Mouse (Mus musculus): Measurements from ENCODE around the gene Bpifb3. TPM values are rescaled to one million over a fixed set of nuclear protein-coding genes. Genes with fewer than 3 reads are reported as not detected.

Bpifb3 gene
- not detected in 2 replicates for polyA plus RNA-seq (2014; fragmentation: Nextera tagmentation; extraction: Ambion mirVana)

GRCm38 (mm10) chr2:153917930-153918329, at the start of gene Bpifb3:
Bpifb3 (plus strand) TSS chr2:153918230.
- ATAC-seq (no peak), DNase-seq (ENCODE audit: low spot score) (no peak)
- WGBS, result 58% methylated on average over 8 of the region's 8 CpGs
- Histone ChIP-seq H3K4me2 (ENCODE audit: low read length) (no peak within 1 kb of the TSS), H3K4me3 (ENCODE audit: low read depth, low read length) (no peak within 1 kb of the TSS), H3K9ac (ENCODE audit: low read length) (no peak within 1 kb of the TSS), H3K9me3 (replicated peaks; ENCODE audit: control insufficient read depth, low read length) (no peaks in the 10 kb centered on the region), H3K36me3 (ENCODE audit: control insufficient read depth, insufficient read depth, low read length) (no peaks in the 10 kb centered on the region), H3K27me3 (replicated peaks; ENCODE audit: control insufficient read depth, insufficient read depth, low read length) (no peaks in the 10 kb centered on the region), H3K27ac (ENCODE audit: low read depth, low read length) (no peak within 1 kb of the TSS), H3K4me1 (ENCODE audit: control insufficient read depth, insufficient read depth, low read length) (no peaks in the 10 kb centered on the region)

GRCm38 (mm10) chr2:153870984-153871383, 47.0 kb upstream of the Bpifb3 start, which contains the start of gene Sun5:
Sun5 (minus strand) TSS chr2:153871084.
- Histone ChIP-seq H3K9ac (ENCODE audit: low read length) (no peak within 1 kb of the TSS), H3K27me3 (replicated peaks; ENCODE audit: control insufficient read depth, insufficient read depth, low read length) (no peaks in the 10 kb centered on the region), H3K36me3 (ENCODE audit: control insufficient read depth, insufficient read depth, low read length) (no peaks in the 10 kb centered on the region), H3K4me2 (ENCODE audit: low read length) (no peak within 1 kb of the TSS), H3K9me3 (replicated peaks; ENCODE audit: control insufficient read depth, low read length) (no peaks in the 10 kb centered on the region), H3K27ac (ENCODE audit: low read depth, low read length) (no peak within 1 kb of the TSS), H3K4me1 (ENCODE audit: control insufficient read depth, insufficient read depth, low read length) (no peaks in the 10 kb centered on the region), H3K4me3 (ENCODE audit: low read depth, low read length) (no peak within 1 kb of the TSS)
- ATAC-seq (no peak), DNase-seq (ENCODE audit: low spot score) (no peak)
- 93% methylated on average over 4 of the region's 4 CpGs for WGBS

- no peak within 1 kb of the TSS for H3K4me2 ChIP-seq (ENCODE audit: low read length)
- H3K36me3 ChIP-seq (ENCODE audit: control insufficient read depth, insufficient read depth, low read length), result no peaks in the 10 kb centered on the region
- H3K27ac ChIP-seq (ENCODE audit: low read depth, low read length), result no peak within 1 kb of the TSS
- no peak for DNase-seq (ENCODE audit: low spot score)
- ATAC-seq, result no peak
- no peak within 1 kb of the TSS for H3K4me3 ChIP-seq (ENCODE audit: low read depth, low read length)
- no peak within 1 kb of the TSS for H3K9ac ChIP-seq (ENCODE audit: low read length)
- WGBS, result 78% methylated on average over 9 of the region's 9 CpGs
- no peaks in the 10 kb centered on the region for H3K4me1 ChIP-seq (ENCODE audit: control insufficient read depth, insufficient read depth, low read length)
- H3K9me3 ChIP-seq (replicated peaks; ENCODE audit: control insufficient read depth, low read length), result no peaks in the 10 kb centered on the region
- no peaks in the 10 kb centered on the region for H3K27me3 ChIP-seq (replicated peaks; ENCODE audit: control insufficient read depth, insufficient read depth, low read length)
These were observed 43.3 kb upstream of the Bpifb3 start, which contains the start of gene Bpifb2 for GRCm38 (mm10) chr2:153874745-153875144. Bpifb2 (plus strand) TSS chr2:153875045.

GRCm38 (mm10) chr2:153899111-153899510, 18.9 kb upstream of the Bpifb3 start:
- H3K9me3 ChIP-seq (replicated peaks; ENCODE audit: control insufficient read depth, low read length), result no peaks in the 10 kb centered on the region
- H3K4me1 ChIP-seq (ENCODE audit: control insufficient read depth, insufficient read depth, low read length), result no peaks in the 10 kb centered on the region
- no peaks in the 10 kb centered on the region for H3K27me3 ChIP-seq (replicated peaks; ENCODE audit: control insufficient read depth, insufficient read depth, low read length)
- H3K4me3 ChIP-seq (ENCODE audit: low read depth, low read length), result no peak overlapping the region
- no peaks in the 10 kb centered on the region for H3K36me3 ChIP-seq (ENCODE audit: control insufficient read depth, insufficient read depth, low read length)
- no peak overlapping the region for H3K4me2 ChIP-seq (ENCODE audit: low read length)
- no peak overlapping the region for H3K27ac ChIP-seq (ENCODE audit: low read depth, low read length)
- ATAC-seq (no peak), DNase-seq (ENCODE audit: low spot score) (no peak)
- WGBS, result 74% methylated on average over 5 of the region's 5 CpGs
- H3K9ac ChIP-seq (ENCODE audit: low read length), result no peak overlapping the region

DNA sequence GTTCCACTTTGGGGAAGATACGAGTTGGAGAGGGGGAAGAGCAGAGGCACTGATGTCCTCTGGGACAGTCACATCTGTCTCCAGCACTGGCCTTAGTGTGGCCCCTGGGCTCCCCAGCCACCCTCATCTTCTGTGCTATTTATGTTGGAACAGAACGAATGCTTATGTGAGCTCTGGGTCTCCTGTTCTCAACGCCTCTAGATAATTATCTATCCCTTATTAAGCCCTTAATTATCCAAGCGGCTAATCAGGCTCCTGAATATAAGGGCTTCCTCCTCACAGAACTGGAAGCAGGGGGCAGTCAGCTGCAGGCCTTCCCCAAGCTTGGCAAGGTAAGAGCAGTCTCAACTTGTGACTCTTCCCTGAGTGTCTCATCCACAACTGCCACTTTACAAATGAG, 17.9 kb upstream of the Bpifb3 start, which contains the start of gene Bpifb6:
TSS of gene Bpifb6 (plus strand) at position 301 of the 400 bp plus-strand sequence.
- ATAC-seq (no peak), DNase-seq (ENCODE audit: low spot score) (no peak)
- no peak within 1 kb of the TSS for H3K27ac ChIP-seq (ENCODE audit: low read depth, low read length)
- no peaks in the 10 kb centered on the region for H3K36me3 ChIP-seq (ENCODE audit: control insufficient read depth, insufficient read depth, low read length)
- H3K4me3 ChIP-seq (ENCODE audit: low read depth, low read length), result no peak within 1 kb of the TSS
- H3K9ac ChIP-seq (ENCODE audit: low read length), result no peak within 1 kb of the TSS
- WGBS, result 40% methylated on average over 4 of the region's 4 CpGs
- no peaks in the 10 kb centered on the region for H3K9me3 ChIP-seq (replicated peaks; ENCODE audit: control insufficient read depth, low read length)
- no peak within 1 kb of the TSS for H3K4me2 ChIP-seq (ENCODE audit: low read length)
- H3K27me3 ChIP-seq (replicated peaks; ENCODE audit: control insufficient read depth, insufficient read depth, low read length), result no peaks in the 10 kb centered on the region
- H3K4me1 ChIP-seq (ENCODE audit: control insufficient read depth, insufficient read depth, low read length), result no peaks in the 10 kb centered on the region

DNA sequence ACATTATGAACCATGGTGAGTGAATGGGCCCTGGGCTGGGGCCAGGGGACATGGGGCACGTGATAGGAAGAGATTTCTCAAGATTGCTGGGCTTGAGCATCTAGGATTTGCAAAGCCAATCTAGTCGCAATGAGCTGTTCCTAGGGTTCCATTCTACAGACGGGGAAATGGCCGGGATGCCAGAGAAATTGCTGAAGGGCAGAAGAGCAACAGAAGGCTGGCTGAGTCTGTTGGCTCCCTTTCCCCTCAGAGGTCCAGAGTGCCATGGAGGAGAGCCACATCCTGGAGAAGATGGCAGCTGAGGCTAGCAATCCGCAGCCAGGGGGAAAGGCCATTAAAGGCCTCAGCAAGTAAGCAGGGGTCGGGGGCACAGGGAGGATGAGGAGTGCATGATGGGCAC, 15.3 kb upstream of the Bpifb3 start:
- 74% methylated on average over 6 of the region's 6 CpGs for WGBS
- Histone ChIP-seq H3K27me3 (replicated peaks; ENCODE audit: control insufficient read depth, insufficient read depth, low read length) (no peaks in the 10 kb centered on the region), H3K4me3 (ENCODE audit: low read depth, low read length) (no peak overlapping the region), H3K36me3 (ENCODE audit: control insufficient read depth, insufficient read depth, low read length) (no peaks in the 10 kb centered on the region), H3K27ac (ENCODE audit: low read depth, low read length) (no peak overlapping the region), H3K4me1 (ENCODE audit: control insufficient read depth, insufficient read depth, low read length) (no peaks in the 10 kb centered on the region), H3K4me2 (ENCODE audit: low read length) (no peak overlapping the region), H3K9me3 (replicated peaks; ENCODE audit: control insufficient read depth, low read length) (no peaks in the 10 kb centered on the region), H3K9ac (ENCODE audit: low read length) (no peak overlapping the region)
- ATAC-seq (no peak), DNase-seq (ENCODE audit: low spot score) (no peak)

DNA sequence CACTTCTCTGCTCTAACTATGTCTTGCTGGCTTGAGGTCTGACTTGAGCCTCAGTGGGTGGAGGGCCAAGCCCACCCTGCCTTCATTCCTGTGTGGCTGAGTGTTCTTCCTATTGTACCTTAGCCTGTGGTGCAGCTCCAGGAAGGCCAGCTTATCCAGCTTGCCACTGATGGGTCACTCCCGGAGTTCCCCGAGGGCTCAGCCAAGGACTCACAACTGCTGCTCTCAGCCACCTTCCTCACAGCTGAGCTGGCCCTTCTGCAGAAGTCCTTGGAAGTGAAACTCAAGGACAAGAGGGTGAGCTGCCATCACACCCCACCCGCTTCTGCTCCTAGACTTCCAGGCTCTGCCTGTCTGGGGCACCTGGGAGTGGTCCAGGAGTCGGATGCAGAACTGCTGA, 11.4 kb upstream of the Bpifb3 start:
- H3K9me3 ChIP-seq (replicated peaks; ENCODE audit: control insufficient read depth, low read length), result no peaks in the 10 kb centered on the region
- H3K4me1 ChIP-seq (ENCODE audit: control insufficient read depth, insufficient read depth, low read length), result no peaks in the 10 kb centered on the region
- H3K4me2 ChIP-seq (ENCODE audit: low read length), result no peak overlapping the region
- no peak overlapping the region for H3K9ac ChIP-seq (ENCODE audit: low read length)
- ATAC-seq (no peak), DNase-seq (ENCODE audit: low spot score) (no peak)
- H3K27ac ChIP-seq (ENCODE audit: low read depth, low read length), result no peak overlapping the region
- WGBS, result 95% methylated on average over 4 of the region's 4 CpGs
- no peak overlapping the region for H3K4me3 ChIP-seq (ENCODE audit: low read depth, low read length)
- H3K27me3 ChIP-seq (replicated peaks; ENCODE audit: control insufficient read depth, insufficient read depth, low read length), result no peaks in the 10 kb centered on the region
- H3K36me3 ChIP-seq (ENCODE audit: control insufficient read depth, insufficient read depth, low read length), result no peaks in the 10 kb centered on the region

GRCm38 (mm10) chr2:153914151-153914550, 3.9 kb upstream of the Bpifb3 start:
- Histone ChIP-seq H3K4me2 (ENCODE audit: low read length) (no peak overlapping the region), H3K4me1 (ENCODE audit: control insufficient read depth, insufficient read depth, low read length) (no peaks in the 10 kb centered on the region), H3K9me3 (replicated peaks; ENCODE audit: control insufficient read depth, low read length) (no peaks in the 10 kb centered on the region), H3K4me3 (ENCODE audit: low read depth, low read length) (no peak overlapping the region), H3K9ac (ENCODE audit: low read length) (no peak overlapping the region), H3K27me3 (replicated peaks; ENCODE audit: control insufficient read depth, insufficient read depth, low read length) (no peaks in the 10 kb centered on the region), H3K27ac (ENCODE audit: low read depth, low read length) (no peak overlapping the region), H3K36me3 (ENCODE audit: control insufficient read depth, insufficient read depth, low read length) (no peaks in the 10 kb centered on the region)
- DNase-seq (ENCODE audit: low spot score) (peak; percentile 11), ATAC-seq (no peak)
- WGBS, result 34% methylated on average over 5 of the region's 5 CpGs

DNA sequence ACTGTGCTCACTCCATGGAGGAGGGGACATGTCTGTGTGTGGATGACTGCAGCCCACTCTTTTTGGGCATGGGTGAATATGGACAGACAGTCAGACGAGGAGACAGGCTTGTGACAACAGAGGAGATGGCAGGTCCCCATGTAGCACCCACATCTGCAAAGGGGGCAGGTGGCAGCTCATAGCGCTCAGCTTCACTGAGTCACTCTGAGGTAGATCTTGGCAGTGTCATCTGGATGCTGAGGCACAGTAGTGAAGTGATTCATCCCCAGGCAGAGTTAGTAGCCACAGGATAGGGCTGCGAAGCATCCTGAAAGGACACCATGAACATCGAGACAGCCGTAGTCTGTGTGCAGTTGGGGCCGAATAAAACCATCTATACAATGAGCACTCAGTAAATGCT, 3.2 kb downstream of the Bpifb3 start:
- Histone ChIP-seq H3K9me3 (replicated peaks; ENCODE audit: control insufficient read depth, low read length) (no peaks in the 10 kb centered on the region), H3K4me3 (ENCODE audit: low read depth, low read length) (no peak overlapping the region), H3K27me3 (replicated peaks; ENCODE audit: control insufficient read depth, insufficient read depth, low read length) (no peaks in the 10 kb centered on the region), H3K36me3 (ENCODE audit: control insufficient read depth, insufficient read depth, low read length) (no peaks in the 10 kb centered on the region), H3K27ac (ENCODE audit: low read depth, low read length) (no peak overlapping the region), H3K4me1 (ENCODE audit: control insufficient read depth, insufficient read depth, low read length) (no peaks in the 10 kb centered on the region), H3K4me2 (ENCODE audit: low read length) (no peak overlapping the region), H3K9ac (ENCODE audit: low read length) (no peak overlapping the region)
- ATAC-seq, result no peak
- DNase-seq (ENCODE audit: low spot score), result no peak
- 88% methylated on average over 6 of the region's 6 CpGs for WGBS
